ENCODE assay signal across 8 mouse cellular contexts in the genomic region with DNA sequence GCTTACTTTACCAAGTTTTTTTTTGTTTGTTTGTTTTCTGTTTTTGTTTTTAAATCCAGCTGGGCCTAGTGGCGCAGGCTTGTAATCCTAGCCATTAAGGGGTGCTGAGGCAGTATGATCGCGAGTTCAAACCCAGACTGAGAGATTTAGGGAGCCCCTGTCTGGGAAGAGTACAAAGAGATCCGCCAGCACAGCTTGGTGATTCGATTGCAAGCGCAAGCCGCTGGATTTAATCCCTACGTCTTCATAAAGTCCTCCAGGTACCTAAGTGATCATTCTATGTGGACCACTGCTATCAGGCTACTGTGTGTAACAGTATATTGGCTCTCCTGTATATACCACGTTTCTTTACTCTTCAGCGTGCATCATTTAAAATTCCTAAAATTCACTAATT. TPM values are rescaled to one million over a fixed set of nuclear protein-coding genes. Genes with fewer than 3 reads are reported as not detected.
A peak's percentile ranks its signal among the peaks of the same experiment; 100 is the strongest.
DNase-seq lines count a peak whose midpoint lies in the region; ATAC-seq lines count a peak whose summit lies in the region.
"Had no signal": no experiment of that assay in that cellular context is flagged by ENCODE, and none has a peak within 500 bp of the region (broad histone marks: within the 10 kb centered on the region; RNA-seq: fewer than 3 reads in every experiment).

No protein-coding gene starts in this region.

- H3K9me3 ChIP-seq in lung, embryonic 16.5 days (ENCODE audit: control insufficient read depth, low read length), result no peaks in the 10 kb centered on the region
- H3K9me3 ChIP-seq in forebrain, embryonic 15.5 days, result no peaks in the 10 kb centered on the region
- H3K9me3 ChIP-seq in limb, embryonic 15.5 days, result no peaks in the 10 kb centered on the region
- no peaks in the 10 kb centered on the region for H3K9me3 ChIP-seq in stomach, embryonic 15.5 days

- no peaks in the 10 kb centered on the region for H3K36me3 ChIP-seq in lung, embryonic 16.5 days (ENCODE audit: control insufficient read depth, insufficient read depth, low read length)
- H3K36me3 ChIP-seq in forebrain, embryonic 15.5 days, result no peaks in the 10 kb centered on the region
- H3K36me3 ChIP-seq in limb, embryonic 15.5 days, result no peaks in the 10 kb centered on the region
- H3K36me3 ChIP-seq in stomach, embryonic 15.5 days, result no peaks in the 10 kb centered on the region

- peak overlapping the region; percentile 36 for H3K4me3 ChIP-seq in lung, embryonic 16.5 days (ENCODE audit: low read length)
- H3K4me3 ChIP-seq in forebrain, embryonic 15.5 days, result peak overlapping the region; percentile 45
- H3K4me3 ChIP-seq in limb, embryonic 15.5 days, result peak overlapping the region; percentile 33
- H3K4me3 ChIP-seq in stomach, embryonic 15.5 days (replicated peaks), result peak overlapping the region; percentile 32

- no peaks in the 10 kb centered on the region for H3K4me1 ChIP-seq in lung, embryonic 16.5 days (replicated peaks; ENCODE audit: control insufficient read depth, insufficient read depth, low read length)
- H3K4me1 ChIP-seq in forebrain, embryonic 15.5 days, result no peaks in the 10 kb centered on the region
- H3K4me1 ChIP-seq in limb, embryonic 15.5 days, result no peaks in the 10 kb centered on the region
- H3K4me1 ChIP-seq in stomach, embryonic 15.5 days, result no peaks in the 10 kb centered on the region

- ATAC-seq in lung, embryonic 16.5 days (ENCODE audit: low read depth), result no peak
- ATAC-seq in forebrain, embryonic 15.5 days (replicated peaks), result peak; percentile 63
- no peak for ATAC-seq in limb, embryonic 15.5 days (ENCODE audit: insufficient number of reproducible peaks, low FRiP score, low TSS enrichment, low read depth)
- no peak for ATAC-seq in stomach, embryonic 15.5 days (ENCODE audit: insufficient read depth, low FRiP score, low read depth)

- DNase-seq in lung, postnatal 14 days, result no peak
- DNase-seq in frontal cortex, postnatal 36 days (ENCODE audit: low spot score in 2 of 2), result no peak
- no peak for DNase-seq in left cerebral cortex, postnatal 4 days

- peaks cover 6% of the 10 kb centered on the region for H3K27me3 ChIP-seq in lung, embryonic 16.5 days (ENCODE audit: control insufficient read depth, insufficient read depth, low read depth, low read length)
- 0 out of 2 replicates have a peak, but pooled peaks cover 3% of the 10 kb centered on the region for H3K27me3 ChIP-seq in forebrain, embryonic 15.5 days
- peaks cover 33% of the 10 kb centered on the region; the same call in 1 of the 2 replicates for H3K27me3 ChIP-seq in limb, embryonic 15.5 days
- H3K27me3 ChIP-seq in stomach, embryonic 15.5 days (replicated peaks), result 0 out of 2 replicates have a peak, but pooled peaks cover 6% of the 10 kb centered on the region

- H3K4me2 ChIP-seq in lung, embryonic 16.5 days (ENCODE audit: low read depth, low read length), result peak overlapping the region; percentile 62
- peak overlapping the region; percentile 59 for H3K4me2 ChIP-seq in forebrain, embryonic 15.5 days (replicated peaks)
- peak overlapping the region; percentile 52 for H3K4me2 ChIP-seq in limb, embryonic 15.5 days
- H3K4me2 ChIP-seq in stomach, embryonic 15.5 days, result peak overlapping the region; percentile 64

- intact Hi-C loops in left cerebral cortex, postnatal 4 days (cut with DNase I), result no loop called here

- no peak overlapping the region for H3K27ac ChIP-seq in lung, embryonic 16.5 days (ENCODE audit: low read length)
- no peak overlapping the region for H3K27ac ChIP-seq in forebrain, embryonic 15.5 days (replicated peaks)
- H3K27ac ChIP-seq in limb, embryonic 15.5 days, result no peak overlapping the region
- no peak overlapping the region for H3K27ac ChIP-seq in stomach, embryonic 15.5 days

- WGBS in lung, embryonic 16.5 days, result 33% methylated on average over 10 of the region's 10 CpGs
- 28% methylated on average over 10 of the region's 10 CpGs for WGBS in forebrain, embryonic 15.5 days
- WGBS in limb, embryonic 15.5 days, result 28% methylated on average over 10 of the region's 10 CpGs
- WGBS in stomach, embryonic 15.5 days, result 28% methylated on average over 10 of the region's 10 CpGs

- no peak overlapping the region for H3K9ac ChIP-seq in lung, embryonic 16.5 days (ENCODE audit: low read length)
- H3K9ac ChIP-seq in forebrain, embryonic 15.5 days (replicated peaks), result peak overlapping the region; percentile 30; the same call in 1 of the 2 replicates
- no peak overlapping the region for H3K9ac ChIP-seq in limb, embryonic 15.5 days
- no peak overlapping the region for H3K9ac ChIP-seq in stomach, embryonic 15.5 days

RNA-seq across cellular contexts. Expression of gene Rnf138rt1, which starts 0.3 kb away (rescaled TPM):
- polyA plus RNA-seq in lung, embryonic 16.5 days (2015; fragmentation: Nextera tagmentation; extraction: Ambion mirVana), result 0.13 and 0.18 TPM in 2 replicates
- polyA plus RNA-seq in forebrain, embryonic 15.5 days (2015; fragmentation: Nextera tagmentation; extraction: Ambion mirVana), result 2.3 and 3.3 TPM in 2 replicates
- polyA plus RNA-seq in limb, embryonic 15.5 days (2015; fragmentation: Nextera tagmentation; extraction: Ambion mirVana), result 0.24 and 0.29 TPM in 2 replicates
- 0.30 and 0.54 TPM in 2 replicates for polyA plus RNA-seq in stomach, embryonic 15.5 days (2015; fragmentation: Nextera tagmentation; extraction: Ambion mirVana)
- 1 to 10 TPM; 2.3 to 2.6 TPM for total RNA-seq in left cerebral cortex, postnatal 4 days (2021)
- polyA plus RNA-seq: large intestine, adult 2 months had no signal
